22 mouse cellular contexts compared by ENCODE assay signal in the genomic region with DNA sequence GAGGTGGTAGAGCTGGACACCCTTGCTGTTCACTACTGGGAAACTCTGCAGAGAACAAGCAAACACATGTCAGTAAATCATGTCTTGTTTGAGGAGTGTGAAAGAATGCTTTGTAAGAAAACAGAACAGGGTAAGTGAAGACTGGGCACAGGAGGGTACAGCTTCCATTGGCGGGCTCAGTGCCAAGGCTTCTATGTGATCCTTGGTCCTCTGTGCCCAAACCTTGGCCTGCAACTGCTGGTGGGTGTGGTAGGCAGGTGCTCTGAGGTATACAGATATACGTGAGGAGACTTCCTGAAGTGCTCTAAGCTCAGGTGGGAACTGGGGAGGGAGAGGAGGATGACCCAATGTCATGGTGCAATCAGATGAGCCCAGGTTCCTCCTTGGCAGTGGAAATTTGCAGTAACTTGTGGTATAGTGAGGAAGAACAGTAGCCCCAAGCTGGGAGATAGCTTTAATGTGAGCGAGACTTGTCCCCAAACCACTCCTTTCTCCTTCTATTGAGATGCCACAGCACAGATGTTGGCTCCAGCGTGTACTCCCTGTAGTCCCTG. TPM values are rescaled to one million over a fixed set of nuclear protein-coding genes. Genes with fewer than 3 reads are reported as not detected.
"Had no signal": no experiment of that assay in that cellular context is flagged by ENCODE, and none has a peak within 500 bp of the region (broad histone marks: within the 10 kb centered on the region; RNA-seq: fewer than 3 reads in every experiment).

No protein-coding gene starts in this region.

- H3K27ac ChIP-seq: limb, embryonic 13.5 days; liver, embryonic 14.5 days; lung, embryonic 15.5 days; midbrain, embryonic 15.5 days; neural tube, embryonic 12.5 days; stomach, embryonic 15.5 days had no signal

- H3K4me2 ChIP-seq: limb, embryonic 13.5 days; lung, embryonic 15.5 days; midbrain, embryonic 11.5 days; midbrain, embryonic 15.5 days; neural tube, embryonic 12.5 days; stomach, embryonic 15.5 days had no signal

- H3K9ac ChIP-seq: limb, embryonic 13.5 days; liver, embryonic 14.5 days; lung, embryonic 15.5 days; midbrain, embryonic 15.5 days; neural tube, embryonic 12.5 days; stomach, embryonic 15.5 days had no signal

- H3K27me3 ChIP-seq: limb, embryonic 13.5 days; lung, embryonic 15.5 days; midbrain, embryonic 15.5 days; neural tube, embryonic 12.5 days; stomach, embryonic 15.5 days had no signal

- ATAC-seq: inflammation-experienced regulatory T-cells, adult 6 months; midbrain, embryonic 15.5 days had no signal

- H3K36me3 ChIP-seq: limb, embryonic 13.5 days; lung, embryonic 15.5 days; midbrain, embryonic 15.5 days; neural tube, embryonic 12.5 days; stomach, embryonic 15.5 days had no signal

- H3K4me3 ChIP-seq: limb, embryonic 13.5 days; lung, embryonic 15.5 days; midbrain, embryonic 15.5 days; neural tube, embryonic 12.5 days; stomach, embryonic 15.5 days had no signal

- H3K4me1 ChIP-seq: midbrain, embryonic 15.5 days; neural tube, embryonic 12.5 days had no signal

- DNase-seq: kidney, adult 2 months; kidney, postnatal 36 days; left cerebral cortex, postnatal 4 days; retina, postnatal 1 day; right cerebral cortex, postnatal 4 days; thymus, postnatal 36 days had no signal

- H3K9me3 ChIP-seq: limb, embryonic 13.5 days; lung, embryonic 15.5 days; midbrain, embryonic 15.5 days; neural tube, embryonic 12.5 days; stomach, embryonic 15.5 days had no signal

RNA-seq across cellular contexts. Expression of gene Ptchd3, which starts 30.2 kb away (rescaled TPM):
- total RNA-seq: layer of hippocampus, adult 8-10 months; layer of hippocampus, postnatal 14 days; left cerebral cortex, adult 18-20 months; left cerebral cortex, postnatal 10 days; left cerebral cortex, postnatal 4 days; liver, adult 2 months; monocyte, adult 5-6 weeks had no signal
- polyA plus RNA-seq: inflammation-experienced regulatory T-cells, adult 6 months; kidney, adult 2 months; kidney, embryonic 16.5 days; limb, embryonic 13.5 days; liver, adult 2 months; liver, embryonic 14.5 days; midbrain, embryonic 11.5 days; midbrain, embryonic 15.5 days; neural tube, embryonic 12.5 days; spleen, adult 2 months; stomach, embryonic 15.5 days had no signal
